Mouse (Mus musculus) stomach, postnatal 0 days (tissue): ENCODE results near the gene Snrnp35.

ENCODE experiments used
- CTCF ChIP-seq: IDR thresholded peaks from 2 replicates; pipeline ENCODE4 v1.5.1; 2016; ENCODE audit warnings: antibody characterized with exemption, low read depth, mild to moderate bottlenecking, moderate library complexity
- EP300 ChIP-seq: optimal IDR thresholded peaks from 2 replicates; pipeline ENCODE3; 2016; ENCODE audit warnings: antibody characterized with exemption

GRCm38 (mm10) chr5:124454082-124454419 is 28.9 kb upstream of the Snrnp35 start:
- no peak for TF ChIP-seq CTCF
- TF ChIP-seq EP300 = no peak
